Mouse (Mus musculus): ENCODE results near the gene Pacrg.

- TF ChIP-seq CTCF (IDR thresholded peaks at IDR 0.05; ENCODE audit: extremely low read depth, insufficient read depth, low read length) (no peak), POLR2A (IDR thresholded peaks at IDR 0.05; ENCODE audit: extremely low read depth, insufficient read depth, low read length) (no peak)
Measured at GRCm38 (mm10) chr17:10506896-10507295, 333.2 kb downstream of the Pacrg start.
